Mouse (Mus musculus): ENCODE measurements around the gene Dlg2. TPM values are rescaled to one million over a fixed set of nuclear protein-coding genes. Genes with fewer than 3 reads are reported as not detected.

Gene Dlg2
- total RNA-seq, 2 experiments from 2014 or later: 1.9 to 3.1 TPM

- DNase-seq: no peak
- intact Hi-C loops (cut with DNase I): no loop called here
Observed at GRCm38 (mm10) chr7:91071751-91072707, 595.6 kb downstream of the Dlg2 start.

GRCm38 (mm10) chr7:91086071-91086470 lies 609.6 kb downstream of the Dlg2 start:
- no peak for DNase-seq
- intact Hi-C loops (cut with DNase I): no loop called here

DNA sequence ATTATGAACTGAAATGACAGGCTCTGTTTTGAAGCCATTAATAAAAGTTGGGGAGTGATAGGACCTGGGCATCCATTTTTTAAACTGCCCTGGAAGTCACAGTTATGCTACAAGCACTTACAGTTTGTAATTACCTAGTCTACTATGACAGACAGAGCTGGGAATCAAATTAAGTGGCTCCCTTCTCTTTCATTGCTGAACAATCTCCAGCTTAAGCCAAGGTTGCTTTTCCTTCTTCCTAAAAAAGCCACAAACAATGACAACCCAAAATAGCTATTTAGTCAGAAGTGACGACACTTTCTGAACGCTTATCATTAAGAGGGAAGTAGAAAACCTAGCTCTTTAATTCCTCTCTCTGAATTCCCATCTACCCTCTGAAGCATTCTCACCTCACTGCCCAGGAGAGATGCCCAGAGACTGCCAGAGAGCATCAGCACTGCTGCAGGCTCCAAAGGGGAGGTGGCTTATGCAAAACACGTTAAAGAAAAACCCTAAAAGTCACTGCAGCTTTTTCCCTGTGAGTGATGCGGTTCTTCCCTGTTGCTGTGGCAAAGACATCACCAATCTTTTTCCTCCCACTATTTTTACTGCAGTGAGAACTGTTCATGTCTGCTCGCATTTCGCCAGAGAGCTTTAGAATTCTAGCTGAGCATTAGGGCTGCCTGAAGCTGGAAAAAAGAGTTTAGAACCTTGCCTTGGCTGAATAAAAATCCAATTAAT lies 612.9 kb downstream of the Dlg2 start:
- intact Hi-C loops (cut with DNase I): no loop called here
- no peak for DNase-seq

GRCm38 (mm10) chr7:91090317-91090829 lies 613.9 kb downstream of the Dlg2 start:
- DNase-seq: no peak
- intact Hi-C loops (cut with DNase I): no loop called here

DNA sequence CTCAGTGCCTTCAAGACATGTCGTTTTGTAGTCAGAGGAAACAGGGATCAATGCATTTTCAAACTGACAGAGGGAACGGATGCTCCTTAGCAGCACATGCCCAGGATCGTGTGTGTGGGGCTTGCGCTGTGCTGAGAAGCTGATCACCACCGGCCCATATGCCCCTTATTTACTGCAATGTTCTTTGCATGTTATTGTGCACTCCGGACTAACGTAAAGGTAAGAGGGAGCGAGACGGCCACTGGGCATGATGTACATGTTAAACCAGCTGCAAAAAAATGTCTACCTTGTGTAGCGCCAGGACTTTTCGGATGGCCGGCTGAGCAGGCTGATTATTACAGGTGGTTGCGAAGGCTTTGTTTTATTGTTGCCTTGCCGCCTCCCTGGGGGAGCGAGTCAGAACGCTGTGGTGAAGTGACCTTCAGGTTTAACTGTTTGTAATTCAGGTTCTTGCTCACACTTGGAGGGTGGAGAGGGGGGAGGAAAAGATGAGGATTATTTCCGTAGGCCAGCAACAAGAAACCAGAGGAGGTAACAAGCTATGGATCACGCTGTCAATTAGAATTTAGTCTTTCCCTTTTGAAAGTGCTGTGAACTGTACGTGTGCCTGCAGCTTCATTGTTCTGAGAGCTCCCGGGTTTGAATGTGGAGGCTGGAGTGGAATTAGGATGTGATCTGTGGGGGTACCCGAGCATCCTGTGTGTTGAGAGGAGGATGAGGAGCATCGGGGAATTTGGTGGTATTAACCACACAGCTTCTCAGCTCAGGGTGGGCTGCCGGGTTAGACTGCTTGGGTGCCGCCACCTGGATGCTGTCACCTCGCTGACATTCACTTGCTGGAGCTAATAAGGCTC lies 614.6 kb downstream of the Dlg2 start:
- intact Hi-C loops (cut with DNase I): no loop called here
- DNase-seq: no peak

- DNase-seq: no peak
- intact Hi-C loops (cut with DNase I): no loop called here
Observed at GRCm38 (mm10) chr7:91096467-91096866, 620.0 kb downstream of the Dlg2 start.

- DNase-seq: no peak
- intact Hi-C loops (cut with DNase I): no loop called here
Observed at GRCm38 (mm10) chr7:91098521-91098920, 622.0 kb downstream of the Dlg2 start.

DNA sequence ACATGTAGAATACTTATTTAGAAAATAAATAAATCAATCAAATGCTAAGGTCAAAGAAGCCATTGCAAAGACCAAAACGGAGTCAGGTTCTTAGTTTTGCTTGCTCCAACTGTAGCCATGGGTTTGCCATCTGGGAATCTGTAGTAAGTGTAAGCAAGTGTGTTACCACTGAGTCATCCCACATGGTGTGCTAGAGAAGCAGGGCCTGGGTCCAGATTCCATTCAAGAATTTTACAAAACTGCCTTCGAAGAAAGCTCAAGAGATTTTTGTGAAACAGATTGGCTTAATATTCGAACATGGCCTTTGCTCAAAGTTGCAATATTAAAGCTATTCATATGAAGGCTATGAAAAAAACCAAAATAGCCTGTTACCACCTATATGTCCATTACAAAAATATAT lies 633.1 kb downstream of the Dlg2 start:
- intact Hi-C loops (cut with DNase I): no loop called here

DNA sequence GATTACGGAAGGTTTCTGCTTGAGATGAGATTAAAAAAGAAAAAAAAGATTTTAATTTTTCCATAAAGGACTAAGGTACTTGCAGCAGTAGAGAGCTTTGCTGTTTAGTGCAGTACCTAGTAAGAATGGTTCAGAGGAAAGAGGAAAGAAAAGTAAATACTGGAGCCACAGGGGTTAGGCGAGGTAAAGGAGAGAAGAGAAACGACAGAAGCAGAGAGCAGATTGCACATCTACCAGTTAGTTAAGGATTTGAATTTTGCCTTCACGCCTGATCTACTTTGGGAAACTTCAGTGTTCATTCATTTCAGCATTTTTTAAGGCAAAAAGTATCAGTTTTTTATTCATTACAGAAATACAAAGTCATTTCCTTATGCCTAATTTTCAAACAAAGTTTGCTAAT lies 655.7 kb downstream of the Dlg2 start:
- DNase-seq: no peak
- intact Hi-C loops (cut with DNase I): no loop called here

More for the DNA sequence above, 633.1 kb downstream of the Dlg2 start:
- DNase-seq: no peak

DNA sequence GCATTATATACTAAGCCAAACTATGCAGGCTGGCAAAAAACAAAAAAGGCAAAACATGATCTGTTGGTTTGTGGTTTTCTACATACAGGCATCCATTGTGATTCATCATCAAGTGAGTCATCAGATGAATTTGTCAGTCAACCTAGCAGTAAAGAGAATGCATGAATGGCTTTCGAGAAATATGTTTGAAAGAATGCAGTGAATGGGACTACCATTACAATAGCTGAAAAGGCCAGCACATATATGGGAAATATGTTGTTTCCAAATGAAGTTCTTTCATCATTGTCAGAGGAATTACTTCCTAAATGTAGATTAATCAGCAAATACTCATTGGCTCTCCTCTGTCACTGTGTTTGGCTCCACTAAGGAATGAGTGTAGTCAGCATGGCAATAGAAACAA lies 677.6 kb downstream of the Dlg2 start:
- no peak for DNase-seq
- intact Hi-C loops (cut with DNase I): no loop called here

GRCm38 (mm10) chr7:91159144-91159543 lies 682.7 kb downstream of the Dlg2 start:
- intact Hi-C loops (cut with DNase I): no loop called here

GRCm38 (mm10) chr7:91161643-91162175 lies 685.2 kb downstream of the Dlg2 start:
- intact Hi-C loops (cut with DNase I): no loop called here
- no peak for DNase-seq

More at GRCm38 (mm10) chr7:91159144-91159543, 682.7 kb downstream of the Dlg2 start:
- no peak for DNase-seq

- intact Hi-C loops (cut with DNase I): no loop called here
- DNase-seq: no peak
Observed at GRCm38 (mm10) chr7:91173560-91173959, 697.1 kb downstream of the Dlg2 start.

- intact Hi-C loops (cut with DNase I): no loop called here
- no peak for DNase-seq
Observed at GRCm38 (mm10) chr7:91188211-91188610, 711.7 kb downstream of the Dlg2 start.

DNA sequence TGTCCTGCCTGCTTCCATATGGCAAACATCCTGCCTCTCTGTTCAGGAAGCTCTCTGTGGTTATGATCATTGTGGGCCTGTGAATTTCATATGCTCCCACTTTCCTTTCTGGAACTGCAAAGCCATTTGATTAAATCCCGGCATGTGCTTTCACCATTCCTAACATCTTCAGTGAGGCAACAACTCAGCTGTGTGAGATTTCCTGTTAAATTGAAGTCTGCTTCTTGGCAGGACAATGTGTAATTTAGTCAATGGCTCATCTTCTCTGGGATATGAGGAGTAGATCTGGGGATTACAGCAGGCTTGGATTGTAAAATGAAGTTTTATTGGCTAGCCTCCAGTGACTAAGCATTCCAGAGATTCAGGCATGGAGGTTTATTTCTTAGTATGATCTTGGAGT lies 722.9 kb downstream of the Dlg2 start:
- no peak for DNase-seq
- intact Hi-C loops (cut with DNase I): no loop called here

DNA sequence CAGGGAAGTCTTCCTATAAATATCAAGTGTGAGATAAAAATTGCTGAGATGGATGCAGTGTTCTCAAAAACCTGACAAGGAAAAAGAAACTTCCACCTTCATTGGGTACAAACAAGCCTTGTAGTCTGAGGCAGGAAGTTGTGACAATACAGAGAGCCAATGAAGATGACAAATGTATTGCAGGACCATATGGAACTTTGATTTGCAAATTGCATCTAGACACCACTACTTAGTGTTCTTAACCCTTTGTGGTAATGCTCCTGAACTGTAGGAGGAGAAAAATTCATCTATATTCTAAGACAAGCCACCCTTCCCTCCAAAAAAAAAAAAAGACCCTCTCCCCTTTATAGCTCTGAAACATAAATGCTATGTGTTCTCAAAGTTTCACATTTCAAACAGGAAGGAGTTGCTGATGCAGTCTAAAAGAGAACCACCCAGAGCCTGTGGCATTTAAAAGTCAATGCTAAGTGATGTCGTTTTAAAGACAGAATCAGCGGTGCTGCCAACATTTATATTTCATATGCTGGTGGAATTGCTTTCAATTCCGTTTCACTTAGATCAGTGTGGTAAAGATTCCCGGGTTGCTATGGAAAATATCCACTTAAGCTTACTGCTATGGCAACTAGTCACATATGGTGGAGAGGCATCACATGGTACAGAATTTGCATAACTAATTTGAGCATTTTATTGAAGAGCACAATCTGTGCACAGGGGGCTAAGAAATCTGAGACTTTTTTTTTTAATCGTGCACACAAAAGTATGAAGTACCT lies 731.8 kb downstream of the Dlg2 start:
- intact Hi-C loops (cut with DNase I): no loop called here
- DNase-seq: no peak

GRCm38 (mm10) chr7:91208973-91209372 lies 732.5 kb downstream of the Dlg2 start:
- DNase-seq: no peak
- intact Hi-C loops (cut with DNase I): no loop called here

- DNase-seq: no peak
- intact Hi-C loops (cut with DNase I): no loop called here
Observed at GRCm38 (mm10) chr7:91212236-91212635, 735.8 kb downstream of the Dlg2 start.

- DNase-seq: no peak
- intact Hi-C loops (cut with DNase I): no loop called here
Observed at GRCm38 (mm10) chr7:91214921-91215320, 738.4 kb downstream of the Dlg2 start.
